Mouse (Mus musculus): ENCODE results near the gene Taf13. TPM values are rescaled to one million over a fixed set of nuclear protein-coding genes. Genes with fewer than 3 reads are reported as not detected.
"Not testable (repeated sequence)": the region's sequence is repeated elsewhere in the genome, so short reads cannot be mapped to it uniquely, and the experiment has no call there.

The Taf13 gene
- polyA plus RNA-seq, 1 experiment, result 37.0 TPM

GRCm38 (mm10) chr3:108542299-108542698 is 29.2 kb upstream of the Taf13 start:
- Histone ChIP-seq H3K4me3 (ENCODE audit: insufficient read depth, low read length) (no peak overlapping the region), H3K27ac (ENCODE audit: insufficient read depth, low read length) (no peak overlapping the region), H3K4me1 (ENCODE audit: control insufficient read depth, insufficient read depth, low read length) (no peaks in the 10 kb centered on the region)
- TF ChIP-seq CTCF (IDR thresholded peaks at IDR 0.05; ENCODE audit: borderline replicate concordance, insufficient read depth, low read length) (no peak), POLR2A (IDR thresholded peaks at IDR 0.05; ENCODE audit: low read depth, low read length) (no peak)

- no peak; the same call in 1 of the 2 replicates for TF ChIP-seq POLR2A (IDR thresholded peaks at IDR 0.05; ENCODE audit: low read depth, low read length)
- no peak for TF ChIP-seq CTCF (IDR thresholded peaks at IDR 0.05; ENCODE audit: borderline replicate concordance, insufficient read depth, low read length)
- H3K27ac ChIP-seq (ENCODE audit: insufficient read depth, low read length), result no peak overlapping the region
- peak overlapping the region; percentile 83 for H3K4me3 ChIP-seq (ENCODE audit: insufficient read depth, low read length)
- no peaks in the 10 kb centered on the region for H3K4me1 ChIP-seq (ENCODE audit: control insufficient read depth, insufficient read depth, low read length)
Measured at GRCm38 (mm10) chr3:108554111-108554561, 17.4 kb upstream of the Taf13 start.

GRCm38 (mm10) chr3:108554587-108555312 is 16.7 kb upstream of the Taf13 start:
- no peaks in the 10 kb centered on the region for H3K4me1 ChIP-seq (ENCODE audit: control insufficient read depth, insufficient read depth, low read length)
- no peak overlapping the region for H3K27ac ChIP-seq (ENCODE audit: insufficient read depth, low read length)
- TF ChIP-seq POLR2A (IDR thresholded peaks at IDR 0.05; ENCODE audit: low read depth, low read length), result peak; percentile 100
- TF ChIP-seq CTCF (IDR thresholded peaks at IDR 0.05; ENCODE audit: borderline replicate concordance, insufficient read depth, low read length), result peak; percentile 24; the same call in 1 of the 2 replicates
- H3K4me3 ChIP-seq (ENCODE audit: insufficient read depth, low read length), result peak overlapping the region; percentile 83

DNA sequence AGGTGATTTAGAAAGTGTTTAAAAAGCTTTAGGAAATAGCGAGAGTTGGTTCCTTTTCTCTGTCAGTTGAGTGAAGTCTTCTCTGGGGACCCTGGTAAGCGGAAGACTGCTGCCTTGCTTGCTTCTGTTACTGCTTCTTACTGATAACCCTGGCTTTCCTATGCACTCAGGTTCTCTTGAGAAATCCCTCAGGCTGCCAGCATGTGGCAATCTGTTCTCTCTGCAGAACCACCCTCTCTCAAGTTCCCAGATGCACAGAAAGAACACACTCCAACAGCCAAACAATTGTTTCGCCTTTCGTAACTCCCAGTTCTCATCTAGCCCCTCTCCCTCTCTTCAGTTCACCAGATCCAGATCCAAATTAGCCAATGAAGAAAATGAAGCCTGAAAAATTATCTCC is 13.6 kb upstream of the Taf13 start:
- Histone ChIP-seq H3K4me1 (ENCODE audit: control insufficient read depth, insufficient read depth, low read length) (no peaks in the 10 kb centered on the region), H3K27ac (ENCODE audit: insufficient read depth, low read length) (no peak overlapping the region), H3K4me3 (ENCODE audit: insufficient read depth, low read length) (no peak overlapping the region)
- TF ChIP-seq POLR2A (IDR thresholded peaks at IDR 0.05; ENCODE audit: low read depth, low read length) (no peak), CTCF (IDR thresholded peaks at IDR 0.05; ENCODE audit: borderline replicate concordance, insufficient read depth, low read length) (no peak)

GRCm38 (mm10) chr3:108562133-108562730 is 9.3 kb upstream of the Taf13 start, which contains the start of gene Tmem167b:
Tmem167b (minus strand) TSS chr3:108562466.
- Histone ChIP-seq H3K4me3 (ENCODE audit: insufficient read depth, low read length) (peak within 1 kb of the TSS; percentile 95), H3K4me1 (ENCODE audit: control insufficient read depth, insufficient read depth, low read length) (no peaks in the 10 kb centered on the region), H3K27ac (ENCODE audit: insufficient read depth, low read length) (peak within 1 kb of the TSS; percentile 93)
- TF ChIP-seq CTCF (IDR thresholded peaks at IDR 0.05; ENCODE audit: borderline replicate concordance, insufficient read depth, low read length), result no peak
- peak; percentile 47 for TF ChIP-seq POLR2A (IDR thresholded peaks at IDR 0.05; ENCODE audit: low read depth, low read length)

DNA sequence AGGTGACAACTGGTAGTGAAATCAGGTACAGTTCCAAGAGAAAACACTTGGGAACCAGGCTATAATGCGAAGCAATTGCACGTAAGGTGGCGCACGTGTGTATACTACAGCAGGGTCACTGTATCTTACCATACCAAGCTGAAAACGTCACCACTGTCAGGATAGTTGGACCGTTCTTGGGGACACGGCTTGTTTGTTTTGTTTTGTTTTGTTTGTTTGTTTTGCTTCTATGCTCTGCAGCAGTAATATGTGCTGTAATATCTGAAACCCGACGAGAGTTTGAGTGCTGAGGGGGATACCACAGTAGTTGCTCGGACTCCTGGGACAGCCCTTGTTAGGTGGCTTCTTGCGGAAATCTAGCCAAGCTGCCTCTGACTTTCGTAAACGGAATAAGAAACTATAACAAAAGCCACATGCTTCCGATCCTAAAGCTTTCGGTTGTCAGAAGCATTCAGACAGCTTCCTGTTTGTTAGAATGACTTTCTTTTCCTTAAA is 8.7 kb upstream of the Taf13 start:
- Histone ChIP-seq H3K27ac (ENCODE audit: insufficient read depth, low read length) (peak overlapping the region; percentile 82), H3K4me1 (ENCODE audit: control insufficient read depth, insufficient read depth, low read length) (no peaks in the 10 kb centered on the region), H3K4me3 (ENCODE audit: insufficient read depth, low read length) (peak overlapping the region; percentile 31)
- TF ChIP-seq POLR2A (IDR thresholded peaks at IDR 0.05; ENCODE audit: low read depth, low read length), result no peak; the same call in 1 of the 2 replicates
- no peak for TF ChIP-seq CTCF (IDR thresholded peaks at IDR 0.05; ENCODE audit: borderline replicate concordance, insufficient read depth, low read length)

GRCm38 (mm10) chr3:108563309-108563708 is 8.2 kb upstream of the Taf13 start:
- TF ChIP-seq CTCF (IDR thresholded peaks at IDR 0.05; ENCODE audit: borderline replicate concordance, insufficient read depth, low read length) (peak; percentile 43; the same call in 1 of the 2 replicates), POLR2A (IDR thresholded peaks at IDR 0.05; ENCODE audit: low read depth, low read length) (0 out of 2 replicates have a peak, but pooled peaks have one; percentile 24)
- H3K27ac ChIP-seq (ENCODE audit: insufficient read depth, low read length), result peak overlapping the region; percentile 82
- H3K4me3 ChIP-seq (ENCODE audit: insufficient read depth, low read length), result peak overlapping the region; percentile 31
- no peaks in the 10 kb centered on the region for H3K4me1 ChIP-seq (ENCODE audit: control insufficient read depth, insufficient read depth, low read length)

GRCm38 (mm10) chr3:108567990-108568877 is 3.3 kb upstream of the Taf13 start:
- no peak for TF ChIP-seq POLR2A (IDR thresholded peaks at IDR 0.05; ENCODE audit: low read depth, low read length)
- no peak for TF ChIP-seq CTCF (IDR thresholded peaks at IDR 0.05; ENCODE audit: borderline replicate concordance, insufficient read depth, low read length)
- Histone ChIP-seq H3K27ac (ENCODE audit: insufficient read depth, low read length) (no peak overlapping the region), H3K4me3 (ENCODE audit: insufficient read depth, low read length) (no peak overlapping the region), H3K4me1 (ENCODE audit: control insufficient read depth, insufficient read depth, low read length) (no peaks in the 10 kb centered on the region; the same call in 1 of the 2 replicates)

- not testable (repeated sequence) for H3K4me3 ChIP-seq (ENCODE audit: insufficient read depth, low read length); H3K4me1 ChIP-seq (ENCODE audit: control insufficient read depth, insufficient read depth, low read length); H3K27ac ChIP-seq (ENCODE audit: insufficient read depth, low read length)
Measured at GRCm38 (mm10) chr3:108569636-108570035, 1.9 kb upstream of the Taf13 start.
